Mouse (Mus musculus) kidney, postnatal 4 days (tissue): ENCODE measurements around the gene Serpina3n.
A peak's percentile ranks its signal among the peaks of the same experiment; 100 is the strongest.
"Not testable (repeated sequence)": the region's sequence is repeated elsewhere in the genome, so short reads cannot be mapped to it uniquely, and the experiment has no call there.

Source experiments
- DNase-seq, 2 experiments: peaks; one replicate each; pipeline ENCODE4 v3.0.0; 2021; ENCODE audit warnings: mixed read lengths in 2 of 2

The Serpina3n gene

GRCm38 (mm10) chr12:104406454-104406885 lies at the start of gene Serpina3n:
Gene Serpina3n (plus strand): TSS chr12:104406729.
- peak in 1 of 2 experiments; percentile 11 for DNase-seq

GRCm38 (mm10) chr12:104369986-104370385 lies 36.5 kb upstream of the Serpina3n start:
- DNase-seq = no peak

GRCm38 (mm10) chr12:104377179-104377578 lies 29.4 kb upstream of the Serpina3n start:
- DNase-seq = not testable (repeated sequence)

- not testable (repeated sequence) for DNase-seq
Observed at GRCm38 (mm10) chr12:104378351-104378750, 28.2 kb upstream of the Serpina3n start.

- DNase-seq = not testable (repeated sequence)
Observed at GRCm38 (mm10) chr12:104378815-104379214, 27.7 kb upstream of the Serpina3n start.

- DNase-seq = no peak
Observed at GRCm38 (mm10) chr12:104379856-104380255, 26.7 kb upstream of the Serpina3n start.

- not testable (repeated sequence) for DNase-seq
Observed at GRCm38 (mm10) chr12:104381071-104381604, 25.4 kb upstream of the Serpina3n start.

GRCm38 (mm10) chr12:104385987-104386386 lies 20.5 kb upstream of the Serpina3n start:
- not testable (repeated sequence) for DNase-seq

GRCm38 (mm10) chr12:104386878-104387277 lies 19.7 kb upstream of the Serpina3n start:
- DNase-seq = not testable (repeated sequence)

GRCm38 (mm10) chr12:104388477-104388876 lies 18.1 kb upstream of the Serpina3n start:
- DNase-seq = no peak

GRCm38 (mm10) chr12:104391057-104391456 lies 15.5 kb upstream of the Serpina3n start:
- not testable (repeated sequence) for DNase-seq

GRCm38 (mm10) chr12:104403968-104404367 lies 2.6 kb upstream of the Serpina3n start:
- DNase-seq = no peak

GRCm38 (mm10) chr12:104412507-104412906 lies 6.0 kb downstream of the Serpina3n start:
- DNase-seq = no peak

GRCm38 (mm10) chr12:104414576-104414975 lies 8.0 kb downstream of the Serpina3n start:
- DNase-seq = no peak

GRCm38 (mm10) chr12:104415625-104416315 lies 9.2 kb downstream of the Serpina3n start:
- peak; percentile 14 to 40 for DNase-seq

- peak; percentile 92 to 93 for DNase-seq
Observed at GRCm38 (mm10) chr12:104418340-104419135, 12.0 kb downstream of the Serpina3n start.

GRCm38 (mm10) chr12:104419136-104419462 lies 12.6 kb downstream of the Serpina3n start:
- peak in 1 of 2 experiments; percentile 23 for DNase-seq

- DNase-seq = peak; percentile 67 to 77
Observed at GRCm38 (mm10) chr12:104422615-104423392, 16.3 kb downstream of the Serpina3n start.

GRCm38 (mm10) chr12:104425591-104425990 lies 19.1 kb downstream of the Serpina3n start:
- no peak for DNase-seq

- peak; percentile 65 for DNase-seq
Observed at GRCm38 (mm10) chr12:104426915-104427314, 20.4 kb downstream of the Serpina3n start.

- DNase-seq = no peak
Observed at GRCm38 (mm10) chr12:104431359-104431758, 24.8 kb downstream of the Serpina3n start.

GRCm38 (mm10) chr12:104433214-104433613 lies 26.7 kb downstream of the Serpina3n start:
- DNase-seq = no peak
